Mouse (Mus musculus) CH12.LX (cell line): ENCODE measurements around the gene Cyp2d22. TPM values are rescaled to one million over a fixed set of nuclear protein-coding genes. Genes with fewer than 3 reads are reported as not detected.

Experiments
- DNase-seq: peaks from one replicate; pipeline ENCODE4 v3.0.0-alpha.2; 2013; ENCODE audit errors: extremely low read depth
- H3K27ac ChIP-seq: 2 replicates; pipeline ENCODE4 v1.5.1; 2012; ENCODE audit warnings: low read depth, mild to moderate bottlenecking, control low read depth, moderate library complexity; ENCODE audit not compliant: insufficient read depth
- H3K27me3 ChIP-seq: replicated peaks from 2 replicates; pipeline ENCODE3; 2012; ENCODE audit warnings: inconsistent platforms
- H3K36me3 ChIP-seq, 2 experiments: replicated peaks in 1 of 2; 2 replicates each; pipeline versions ENCODE3 to v1.6.1; 2012; ENCODE audit warnings: inconsistent platforms in 1 of 2, low read length in 1 of 2, mild to moderate bottlenecking in 1 of 2, mixed read lengths in 1 of 2, moderate library complexity in 1 of 2; ENCODE audit not compliant: control insufficient read depth in 1 of 2, insufficient read depth in 1 of 2
- H3K4me1 ChIP-seq, 2 experiments: 2 replicates each; pipeline ENCODE4 v1.6.1; 2012; ENCODE audit warnings: inconsistent platforms in 1 of 2, moderate library complexity in 1 of 2; ENCODE audit not compliant: insufficient read depth in 2 of 2, control insufficient read depth in 1 of 2
- H3K4me2 ChIP-seq: 2 replicates; pipeline ENCODE4 v1.6.1; 2012; ENCODE audit warnings: low read depth, mild to moderate bottlenecking, control low read depth; ENCODE audit not compliant: poor library complexity, insufficient read depth, severe bottlenecking
- H3K4me3 ChIP-seq, 3 experiments: fragments of 150-350 bp in 1 of 3; sonication (generic) in 1 of 3; replicated peaks in 1 of 3; 2 replicates each; pipeline versions ENCODE3 to v1.5.1; 2011 to 2012; ENCODE audit warnings: low read depth in 2 of 3, low read length in 2 of 3, mild to moderate bottlenecking in 2 of 3, moderate library complexity in 2 of 3, control low read depth in 1 of 3, improper control_type of control experiment in 1 of 3, inconsistent platforms in 1 of 3, mixed read lengths in 1 of 3; ENCODE audit not compliant: poor library complexity in 1 of 3
- H3K79me2 ChIP-seq: replicated peaks from 2 replicates; pipeline ENCODE4 v1.6.1; 2012; ENCODE audit warnings: mild to moderate bottlenecking, moderate library complexity; ENCODE audit not compliant: control insufficient read depth, poor library complexity, insufficient read depth, severe bottlenecking; ENCODE audit errors: extremely low read depth
- H3K9ac ChIP-seq: 2 replicates; pipeline ENCODE4 v1.6.1; 2012; ENCODE audit warnings: low read depth, mild to moderate bottlenecking, control low read depth, moderate library complexity; ENCODE audit not compliant: insufficient read depth
- H3K9me3 ChIP-seq: replicated peaks from 2 replicates; pipeline ENCODE3; 2012; ENCODE audit warnings: low read length, inconsistent platforms, mixed read lengths
- BHLHE40 ChIP-seq: IDR thresholded peaks from 2 replicates; pipeline ENCODE4 v1.6.1; 2011; ENCODE audit warnings: mild to moderate bottlenecking, low read depth, low read length, improper control_type of control experiment
- CHD2 ChIP-seq: IDR thresholded peaks from 2 replicates; pipeline ENCODE4 v1.6.1; 2011; ENCODE audit warnings: low read length, improper control_type of control experiment
- CTCF ChIP-seq, 2 experiments: IDR thresholded peaks in 1 of 2; conservative IDR thresholded peaks in 1 of 2; 2 replicates each; pipeline ENCODE4 v1.5.1; 2011 to 2012; ENCODE audit warnings: low read depth in 2 of 2, low read length in 2 of 2, improper control_type of control experiment in 1 of 2, inconsistent platforms in 1 of 2, mild to moderate bottlenecking in 1 of 2, moderate library complexity in 1 of 2
- E2F4 ChIP-seq: IDR thresholded peaks from 2 replicates; pipeline ENCODE4 v1.6.1; 2011; ENCODE audit warnings: low read depth, low read length, improper control_type of control experiment; ENCODE audit not compliant: insufficient replicate concordance
- ELF1 ChIP-seq: IDR thresholded peaks from 2 replicates; pipeline ENCODE4 v1.6.1; 2014; ENCODE audit warnings: low read depth, mild to moderate bottlenecking, inconsistent platforms, low read length, improper control_type of control experiment
- EP300 ChIP-seq: IDR thresholded peaks from 2 replicates; pipeline ENCODE4 v1.6.1; 2011; ENCODE audit warnings: low read length, improper control_type of control experiment
- GABPA ChIP-seq: IDR thresholded peaks from 2 replicates; pipeline ENCODE4 v1.6.1; 2012; ENCODE audit warnings: low read depth, low read length, improper control_type of control experiment, inconsistent platforms; ENCODE audit not compliant: insufficient replicate concordance
- HCFC1 ChIP-seq: IDR thresholded peaks from 2 replicates; pipeline ENCODE4 v1.6.1; 2012; ENCODE audit warnings: low read depth, mild to moderate bottlenecking, inconsistent platforms, low read length, improper control_type of control experiment
- MAX ChIP-seq: IDR thresholded peaks from 2 replicates; pipeline ENCODE4 v1.6.1; 2011; ENCODE audit warnings: low read length, improper control_type of control experiment
- MXI1 ChIP-seq: IDR thresholded peaks from 2 replicates; pipeline ENCODE4 v1.6.1; 2011; ENCODE audit warnings: mild to moderate bottlenecking, low read depth, low read length, improper control_type of control experiment
- NELFE ChIP-seq: IDR thresholded peaks from 2 replicates; pipeline ENCODE4 v1.6.1; 2011; ENCODE audit warnings: low read depth, low read length, improper control_type of control experiment
- NRF1 ChIP-seq: IDR thresholded peaks from 2 replicates; pipeline ENCODE4 v1.6.1; 2014; ENCODE audit warnings: low read depth, mild to moderate bottlenecking, inconsistent platforms, low read length, improper control_type of control experiment, moderate library complexity
- PAX5 ChIP-seq: IDR thresholded peaks from 2 replicates; pipeline ENCODE4 v1.6.1; 2012; ENCODE audit warnings: low read length, inconsistent platforms, mixed read lengths
- POLR2A ChIP-seq: IDR thresholded peaks from 2 replicates; pipeline ENCODE4 v1.6.1; 2011; ENCODE audit warnings: low read depth, mild to moderate bottlenecking, improper control_type of control experiment, low read length
- POLR2AphosphoS2 ChIP-seq: IDR thresholded peaks from 2 replicates; pipeline ENCODE4 v1.6.1; 2011; ENCODE audit warnings: low read depth, low read length, improper control_type of control experiment
- RAD21 ChIP-seq: IDR thresholded peaks from 2 replicates; pipeline ENCODE4 v1.6.1; 2011; ENCODE audit warnings: low read depth, mild to moderate bottlenecking, low read length, improper control_type of control experiment, moderate library complexity
- SIN3A ChIP-seq: IDR thresholded peaks from 2 replicates; pipeline ENCODE4 v1.6.1; 2012; ENCODE audit warnings: low read length, improper control_type of control experiment, inconsistent platforms
- SMC3 ChIP-seq: IDR thresholded peaks from 2 replicates; pipeline ENCODE4 v1.6.1; 2011; ENCODE audit warnings: low read depth, low read length, improper control_type of control experiment
- TBP ChIP-seq: conservative IDR thresholded peaks from 2 replicates; pipeline ENCODE4 v1.6.1; 2011; ENCODE audit warnings: low read depth, low read length, improper control_type of control experiment
- UBTF ChIP-seq: IDR thresholded peaks from 2 replicates; pipeline ENCODE4 v1.6.1; 2012; ENCODE audit warnings: low read depth, mild to moderate bottlenecking, inconsistent platforms, low read length, improper control_type of control experiment, moderate library complexity
- USF1 ChIP-seq: IDR thresholded peaks from 2 replicates; pipeline ENCODE4 v1.6.1; 2014; ENCODE audit warnings: low read depth, mild to moderate bottlenecking, inconsistent platforms, low read length, improper control_type of control experiment
- USF2 ChIP-seq: conservative IDR thresholded peaks from 2 replicates; pipeline ENCODE4 v1.6.1; 2011; ENCODE audit warnings: low read depth, low read length, improper control_type of control experiment
- ZKSCAN1 ChIP-seq: IDR thresholded peaks from 2 replicates; pipeline ENCODE4 v1.6.1; 2012; ENCODE audit warnings: low read depth, inconsistent platforms, low read length, improper control_type of control experiment, borderline replicate concordance
- ZMIZ1 ChIP-seq: IDR thresholded peaks from 2 replicates; pipeline ENCODE4 v1.6.1; 2012; ENCODE audit warnings: low read depth, mild to moderate bottlenecking, inconsistent platforms, low read length, improper control_type of control experiment
- ZNF384 ChIP-seq: IDR thresholded peaks from 2 replicates; pipeline ENCODE4 v1.6.1; 2012; ENCODE audit warnings: low read depth, low read length, improper control_type of control experiment, inconsistent platforms
- dilution Hi-C: fragments of 300-500 bp; cut with MboI; formaldehyde crosslinking; loops from 2 replicates; pipeline ENCODE4 v1.14.3; 2020; ENCODE audit warnings: low sequenced_read_pairs; ENCODE audit not compliant: extremely low pct_unique_long_range_greater_than_20kb, extremely low pct_ligation_motif_present
- in situ Hi-C: fragments of 300-500 bp; cut with MboI; formaldehyde crosslinking; loops from 3 replicates; pipeline ENCODE4 v1.14.3; 2019; ENCODE audit warnings: low sequenced_read_pairs, low pct_ligation_motif_present, low pct_unique_long_range_greater_than_20kb, mixed read lengths
- polyA plus RNA-seq: library from polyadenylated mRNA; unstranded; fragments of >175 nt; gene quantifications from 2 replicates; pipeline ENCODE4 v1.2.1, GENCODE M21; 2012; ENCODE audit warnings: low read depth; ENCODE audit not compliant: insufficient read length
- total RNA-seq, 2 experiments: library from RNA; depleted of rRNA; stranded (reverse); fragments of 300-350 nt in 1 of 2; fragments of >200 nt in 1 of 2; gene quantifications; 2 replicates each; pipeline ENCODE4 v1.2.3; 2012 to 2014

The Cyp2d22 gene
- total and polyA plus RNA-seq, 3 experiments: 0.21 to 0.24 TPM; not detected in 1

DNA sequence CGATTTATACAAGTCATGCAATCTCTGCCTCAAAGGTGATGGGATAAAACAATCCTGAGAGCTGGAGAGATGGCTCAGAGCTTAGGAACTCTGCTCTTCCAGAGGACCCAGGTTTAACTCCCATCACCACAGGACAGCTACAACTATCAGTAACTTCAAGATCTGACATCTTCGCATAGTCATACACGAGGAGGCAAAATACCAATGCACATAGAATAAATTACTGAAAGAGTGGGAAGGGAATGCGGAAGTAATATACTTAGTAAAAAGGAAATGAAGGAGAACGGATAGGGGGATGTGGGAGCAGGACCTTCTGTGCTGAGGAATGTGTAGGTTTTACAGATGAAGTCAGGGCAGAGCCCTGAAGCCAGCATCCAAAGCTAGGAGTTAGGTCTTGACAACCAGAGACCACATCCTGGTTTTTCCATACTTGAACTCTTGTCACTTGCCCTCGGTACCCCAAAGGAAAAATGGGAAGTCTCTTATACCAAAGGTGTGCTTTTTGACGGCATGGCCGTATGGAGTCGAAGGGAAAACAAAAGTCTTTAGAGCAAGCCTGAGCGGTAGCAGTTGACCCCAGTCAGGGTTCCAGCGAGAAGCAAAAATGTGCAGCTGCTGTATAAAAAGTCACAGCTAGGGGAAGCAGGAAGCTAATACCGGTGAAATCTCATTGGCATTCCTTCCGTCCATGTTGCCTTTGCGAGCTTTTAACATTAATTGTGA, 33.3 kb downstream of the Cyp2d22 start:
- Histone ChIP-seq H3K36me3 (peaks cover 29 to 38% of the 10 kb centered on the region in 2 experiments), H3K4me2 (peak overlapping the region; percentile 96), H3K4me1 (peaks cover 14 to 29% of the 10 kb centered on the region in 2 experiments), H3K9ac (peak overlapping the region; percentile 85), H3K9me3 (no peaks in the 10 kb centered on the region), H3K4me3 (peak overlapping the region; percentile 58 to 81 (median 71)), H3K27me3 (peaks cover 13% of the 10 kb centered on the region), H3K27ac (no peak overlapping the region; the same call in 1 of the 2 replicates), H3K79me2 (peaks cover 19% of the 10 kb centered on the region)
- DNase-seq: no peak
- dilution Hi-C loops (no loop called here), in situ Hi-C loops (no loop called here)
- no peak for TF ChIP-seq USF2
- TF ChIP-seq PAX5: no peak
- no peak for TF ChIP-seq CTCF (conservative IDR thresholded peaks at IDR 0.05 in 1 of 2, IDR thresholded peaks at IDR 0.05 in 1 of 2; ENCODE audit: low read depth in 2 of 2, low read length in 2 of 2)
- TF ChIP-seq MAX: no peak
- no peak for TF ChIP-seq TBP
- TF ChIP-seq NRF1: no peak
- TF ChIP-seq ZMIZ1: no peak
- TF ChIP-seq EP300: no peak
- peak; percentile 13; the same call in 1 of the 2 replicates for TF ChIP-seq SIN3A
- TF ChIP-seq RAD21: no peak
- TF ChIP-seq CHD2: 0 out of 2 replicates have a peak, but pooled peaks have one; percentile 11
- TF ChIP-seq ZNF384: no peak
- TF ChIP-seq HCFC1: no peak
- no peak for TF ChIP-seq GABPA
- TF ChIP-seq E2F4: no peak
- no peak for TF ChIP-seq ZKSCAN1
- TF ChIP-seq MXI1: no peak
- TF ChIP-seq BHLHE40: no peak
- TF ChIP-seq ELF1: peak; percentile 43
- no peak for TF ChIP-seq NELFE
- TF ChIP-seq POLR2A: no peak
- no peak for TF ChIP-seq SMC3
- TF ChIP-seq POLR2AphosphoS2: no peak
- TF ChIP-seq USF1: no peak
- TF ChIP-seq UBTF: no peak
